Mouse (Mus musculus) embryonic facial prominence, embryonic 10.5 days (tissue): ENCODE measurements around the gene Olfr458. TPM values are rescaled to one million over a fixed set of nuclear protein-coding genes. Genes with fewer than 3 reads are reported as not detected.

ENCODE experiments used
- DNase-seq: peaks from one replicate; pipeline ENCODE4 v3.0.0-alpha.2; 2017; ENCODE audit warnings: low spot score
- H3K27ac ChIP-seq: fragments of 300-500 bp; sonication (generic); replicated peaks from 2 replicates; pipeline ENCODE4 v1.5.1; 2016; ENCODE audit warnings: mild to moderate bottlenecking
- H3K27me3 ChIP-seq: fragments of 300-500 bp; sonication (generic); replicated peaks from 2 replicates; pipeline ENCODE4 v1.6.1; 2016; ENCODE audit warnings: low read depth, mild to moderate bottlenecking; ENCODE audit not compliant: poor library complexity, severe bottlenecking
- H3K36me3 ChIP-seq: fragments of 300-500 bp; sonication (generic); replicated peaks from 2 replicates; pipeline ENCODE4 v1.6.1; 2016; ENCODE audit warnings: mild to moderate bottlenecking, moderate library complexity
- H3K4me1 ChIP-seq: fragments of 300-500 bp; sonication (generic); 2 replicates; pipeline ENCODE4 v1.6.1; 2016
- H3K4me3 ChIP-seq: fragments of 300-500 bp; sonication (generic); 2 replicates; pipeline ENCODE4 v1.5.1; 2016; ENCODE audit warnings: mild to moderate bottlenecking, moderate library complexity
- H3K9me3 ChIP-seq: fragments of 300-500 bp; sonication (generic); 2 replicates; pipeline ENCODE4 v1.6.1; 2016; ENCODE audit warnings: mild to moderate bottlenecking
- WGBS: fragments of 180-500 bp; shearing (Covaris S2); methylation state at CpG from one replicate; pipeline ENCODE4 v1.1.7; 2016; 5-methylcytosine and 5-hydroxymethylcytosine counted together
- polyA plus RNA-seq: library from polyadenylated mRNA; unstranded; fragments of >200 nt; fragmentation: Nextera tagmentation; extraction: Ambion mirVana; gene quantifications from 2 replicates; pipeline ENCODE4 v1.2.1, GENCODE M21; 2016

Olfr458 gene
- polyA plus RNA-seq, 1 experiment from 2014 or later, result not detected

DNA sequence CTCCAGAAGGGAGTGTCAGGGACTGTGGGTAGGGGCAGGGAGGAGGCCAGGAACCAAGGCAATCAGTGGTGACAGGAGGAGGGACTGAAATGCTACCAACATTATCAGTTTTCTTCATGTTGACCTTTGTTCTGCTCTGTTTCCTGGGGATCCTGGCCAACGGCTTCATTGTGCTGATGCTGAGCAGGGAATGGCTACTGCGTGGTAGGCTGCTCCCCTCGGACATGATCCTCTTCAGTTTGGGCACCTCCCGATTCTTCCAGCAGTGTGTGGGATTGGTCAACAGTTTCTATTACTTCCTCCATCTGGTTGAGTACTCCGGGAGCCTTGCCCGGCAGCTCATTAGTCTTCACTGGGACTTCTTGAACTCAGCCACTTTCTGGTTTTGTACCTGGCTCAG lies 30.6 kb downstream of the Olfr458 start, which contains the start of gene Tas2r126:
Gene Tas2r126 (plus strand): TSS at position 90 of the 400 bp plus-strand sequence.
- Histone ChIP-seq H3K9me3 (no peaks in the 10 kb centered on the region), H3K27ac (no peak within 1 kb of the TSS), H3K4me1 (no peaks in the 10 kb centered on the region), H3K4me3 (no peak within 1 kb of the TSS), H3K27me3 (no peaks in the 10 kb centered on the region), H3K36me3 (no peaks in the 10 kb centered on the region)
- 83% methylated on average over 6 of the region's 6 CpGs for WGBS
- DNase-seq, result no peak

GRCm38 (mm10) chr6:42433554-42433953 lies 31.4 kb downstream of the Olfr458 start:
- no peaks in the 10 kb centered on the region for H3K4me1 ChIP-seq
- no peaks in the 10 kb centered on the region for H3K27me3 ChIP-seq
- H3K9me3 ChIP-seq, result no peaks in the 10 kb centered on the region
- H3K4me3 ChIP-seq, result no peak overlapping the region
- H3K36me3 ChIP-seq, result no peaks in the 10 kb centered on the region
- no peak for DNase-seq
- 69% methylated on average over 2 of the region's 2 CpGs for WGBS
- no peak overlapping the region for H3K27ac ChIP-seq

GRCm38 (mm10) chr6:42426337-42426736 lies 38.7 kb downstream of the Olfr458 start:
- Histone ChIP-seq H3K36me3 (no peaks in the 10 kb centered on the region), H3K9me3 (no peaks in the 10 kb centered on the region), H3K4me1 (no peaks in the 10 kb centered on the region), H3K27ac (no peak overlapping the region), H3K27me3 (no peaks in the 10 kb centered on the region), H3K4me3 (no peak overlapping the region)
- DNase-seq, result no peak
- 86% methylated on average over 4 of the region's 4 CpGs for WGBS

GRCm38 (mm10) chr6:42424472-42424871 lies 40.5 kb downstream of the Olfr458 start:
- WGBS, result 88% methylated on average over 3 of the region's 3 CpGs
- no peak for DNase-seq
- H3K36me3 ChIP-seq, result no peaks in the 10 kb centered on the region
- H3K4me3 ChIP-seq, result no peak overlapping the region
- H3K4me1 ChIP-seq, result no peaks in the 10 kb centered on the region
- no peak overlapping the region for H3K27ac ChIP-seq
- no peaks in the 10 kb centered on the region for H3K9me3 ChIP-seq
- no peaks in the 10 kb centered on the region for H3K27me3 ChIP-seq

- Histone ChIP-seq H3K9me3 (no peaks in the 10 kb centered on the region), H3K27me3 (no peaks in the 10 kb centered on the region), H3K36me3 (no peaks in the 10 kb centered on the region), H3K4me3 (no peak overlapping the region), H3K4me1 (no peaks in the 10 kb centered on the region), H3K27ac (no peak overlapping the region)
- WGBS, result 71% methylated on average over 2 of the region's 2 CpGs
- DNase-seq, result no peak
Observed at GRCm38 (mm10) chr6:42421439-42421838, 43.6 kb downstream of the Olfr458 start.

- H3K9me3 ChIP-seq, result no peaks in the 10 kb centered on the region
- no peak overlapping the region for H3K27ac ChIP-seq
- H3K27me3 ChIP-seq, result no peaks in the 10 kb centered on the region
- H3K36me3 ChIP-seq, result no peaks in the 10 kb centered on the region
- WGBS, result 97% methylated on average over 2 of the region's 2 CpGs
- no peak overlapping the region for H3K4me3 ChIP-seq
- no peak for DNase-seq
- no peaks in the 10 kb centered on the region for H3K4me1 ChIP-seq
Observed at GRCm38 (mm10) chr6:42419443-42419842, 45.6 kb downstream of the Olfr458 start.

Other genes with a start within 250 kb of the Olfr458 start
- gene Tas2r144, start 249.9 kb downstream of the Olfr458 start, polyA plus RNA-seq, result not detected in 2 replicates
- gene Gstk1, start 219.3 kb downstream of the Olfr458 start, polyA plus RNA-seq, result 18.1 and 18.7 TPM in 2 replicates
- gene Tmem139, start 203.2 kb downstream of the Olfr458 start, polyA plus RNA-seq, result 0.60 and 0.90 TPM in 2 replicates
- gene Casp2, start 200.2 kb downstream of the Olfr458 start, polyA plus RNA-seq, result 79.5 and 85.3 TPM in 2 replicates
- 0.80 and 1.1 TPM in 2 replicates for gene Clcn1, start 178.5 kb downstream of the Olfr458 start, polyA plus RNA-seq
- gene Fam131b, start 140.6 kb downstream of the Olfr458 start, polyA plus RNA-seq, result 0.74 and 0.90 TPM in 2 replicates
- 93.8 and 96.9 TPM in 2 replicates for gene Zyx, start 115.6 kb downstream of the Olfr458 start, polyA plus RNA-seq
- gene Epha1, start 91.9 kb downstream of the Olfr458 start, polyA plus RNA-seq, result 3.9 and 5.1 TPM in 2 replicates
- gene Tas2r143, start 65.0 kb downstream of the Olfr458 start, polyA plus RNA-seq, result not detected in 2 replicates
- gene Tas2r135, start 59.8 kb downstream of the Olfr458 start, polyA plus RNA-seq, result not detected in 2 replicates
- not detected in 2 replicates for gene Tas2r126, start 30.7 kb downstream of the Olfr458 start, polyA plus RNA-seq
- not detected in 2 replicates for gene Olfr457, start 11.1 kb upstream of the Olfr458 start, polyA plus RNA-seq
- not detected in 2 replicates for gene Olfr456, start 22.0 kb upstream of the Olfr458 start, polyA plus RNA-seq
- gene Olfr455, start 82.4 kb upstream of the Olfr458 start, polyA plus RNA-seq, result not detected in 2 replicates
- not detected in 2 replicates for gene Tcaf3, start 132.5 kb upstream of the Olfr458 start, polyA plus RNA-seq
- gene Tcaf2, start 180.1 kb upstream of the Olfr458 start, polyA plus RNA-seq, result 4.3 and 4.6 TPM in 2 replicates
- 93.0 and 94.1 TPM in 2 replicates for gene Tcaf1, start 244.9 kb upstream of the Olfr458 start, polyA plus RNA-seq